Mouse (Mus musculus): ENCODE measurements around the gene Bpifa3. TPM values are rescaled to one million over a fixed set of nuclear protein-coding genes. Genes with fewer than 3 reads are reported as not detected.

Bpifa3 gene
- polyA plus RNA-seq (2014; fragmentation: Nextera tagmentation; extraction: Ambion mirVana), result not detected in 2 replicates

DNA sequence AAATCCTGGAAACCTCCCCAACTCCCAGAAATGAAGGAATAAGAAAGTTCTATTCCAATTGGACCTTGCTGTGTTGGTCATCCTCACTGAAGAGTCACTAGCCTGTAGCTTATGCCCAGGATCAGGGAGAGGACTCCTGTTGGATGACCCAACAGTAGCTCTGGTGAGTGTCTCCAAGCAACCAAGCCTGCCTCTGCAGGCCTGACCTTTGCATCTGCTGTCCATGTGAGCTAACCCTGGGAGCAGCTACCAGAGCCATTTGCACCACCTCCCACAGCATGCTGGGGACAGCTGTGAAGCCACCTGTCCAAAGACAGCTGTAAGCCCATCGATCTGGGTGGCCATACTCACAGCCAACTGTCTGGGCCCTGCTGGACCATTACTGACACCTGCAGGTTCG, at the start of gene Bpifa3:
Gene Bpifa3, plus strand, starts transcription at position 217 of the 400 bp plus-strand sequence.
- ATAC-seq (ENCODE audit: insufficient number of reproducible peaks, insufficient read depth, low FRiP score, low read depth), result no peak
- H3K4me3 ChIP-seq (ENCODE audit: low read depth, low read length), result no peak within 1 kb of the TSS

DNA sequence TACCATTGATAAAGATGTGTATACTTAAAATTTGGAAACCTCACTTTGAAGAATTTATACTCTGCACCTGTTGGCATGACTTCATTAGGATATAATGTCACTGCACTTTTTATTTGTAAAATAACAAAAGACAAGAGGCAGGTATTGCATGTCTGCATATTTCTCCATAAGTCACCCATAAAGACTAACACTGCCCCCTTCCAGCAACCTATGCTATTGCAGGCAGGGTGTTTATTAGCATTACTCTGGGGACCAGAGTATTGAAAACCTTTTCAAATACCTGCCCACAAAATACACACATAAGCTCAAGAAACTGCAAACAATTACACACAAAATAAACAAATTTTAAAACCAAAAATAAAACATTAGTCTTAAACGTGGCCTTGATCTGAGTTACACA, 32.4 kb upstream of the Bpifa3 start:
- ATAC-seq (ENCODE audit: insufficient number of reproducible peaks, insufficient read depth, low FRiP score, low read depth), result no peak
- H3K4me2 ChIP-seq (replicated peaks; ENCODE audit: low read depth, low read length), result no peak overlapping the region
- H3K4me3 ChIP-seq (ENCODE audit: low read depth, low read length), result no peak overlapping the region
- no peaks in the 10 kb centered on the region for H3K27me3 ChIP-seq (ENCODE audit: control insufficient read depth, insufficient read depth, low read length)
- H3K9me3 ChIP-seq (ENCODE audit: control insufficient read depth, low read depth, low read length), result no peaks in the 10 kb centered on the region
- no peak overlapping the region for H3K27ac ChIP-seq (ENCODE audit: low read length)
- WGBS, result 40% methylated on average over 1 of the region's 1 CpGs
- no peaks in the 10 kb centered on the region for H3K36me3 ChIP-seq (ENCODE audit: control insufficient read depth, insufficient read depth, low read length)
- H3K9ac ChIP-seq (replicated peaks; ENCODE audit: low read depth, low read length), result no peak overlapping the region
- no peaks in the 10 kb centered on the region for H3K4me1 ChIP-seq (ENCODE audit: control insufficient read depth, insufficient read depth, low read length)

More for the DNA sequence above, at the start of gene Bpifa3:
- Histone ChIP-seq H3K4me1 (ENCODE audit: control insufficient read depth, insufficient read depth, low read length) (no peaks in the 10 kb centered on the region), H3K4me2 (replicated peaks; ENCODE audit: low read depth, low read length) (no peak within 1 kb of the TSS), H3K27me3 (ENCODE audit: control insufficient read depth, insufficient read depth, low read length) (no peaks in the 10 kb centered on the region), H3K9me3 (ENCODE audit: control insufficient read depth, low read depth, low read length) (no peaks in the 10 kb centered on the region), H3K9ac (replicated peaks; ENCODE audit: low read depth, low read length) (no peak within 1 kb of the TSS), H3K36me3 (ENCODE audit: control insufficient read depth, insufficient read depth, low read length) (no peaks in the 10 kb centered on the region), H3K27ac (ENCODE audit: low read length) (no peak within 1 kb of the TSS)
- 60% methylated on average over 2 of the region's 2 CpGs for WGBS

DNA sequence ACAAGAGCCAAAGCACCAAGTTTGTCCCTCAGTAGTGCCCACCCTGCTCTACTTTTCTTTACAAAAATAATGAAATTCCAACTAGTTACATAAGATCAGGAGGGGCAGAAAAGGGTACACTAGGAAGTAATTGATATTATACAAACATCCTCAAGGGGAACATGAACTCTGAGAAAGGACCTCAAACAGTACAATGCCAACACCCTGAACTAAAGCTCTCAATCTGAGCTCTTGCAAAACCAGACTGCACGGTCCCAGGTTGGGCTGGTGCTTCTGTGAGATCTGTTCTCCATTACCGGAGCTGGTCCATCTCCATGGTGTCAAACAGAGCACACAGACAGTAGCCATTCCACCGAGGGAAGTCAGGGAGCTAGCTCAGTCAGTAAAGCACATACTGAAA, 12.8 kb upstream of the Bpifa3 start:
- no peak overlapping the region for H3K4me3 ChIP-seq (ENCODE audit: low read depth, low read length)
- H3K36me3 ChIP-seq (ENCODE audit: control insufficient read depth, insufficient read depth, low read length), result no peaks in the 10 kb centered on the region
- H3K4me1 ChIP-seq (ENCODE audit: control insufficient read depth, insufficient read depth, low read length), result no peaks in the 10 kb centered on the region
- ATAC-seq (ENCODE audit: insufficient number of reproducible peaks, insufficient read depth, low FRiP score, low read depth), result no peak
- no peaks in the 10 kb centered on the region for H3K27me3 ChIP-seq (ENCODE audit: control insufficient read depth, insufficient read depth, low read length)
- H3K4me2 ChIP-seq (replicated peaks; ENCODE audit: low read depth, low read length), result no peak overlapping the region
- no peaks in the 10 kb centered on the region for H3K9me3 ChIP-seq (ENCODE audit: control insufficient read depth, low read depth, low read length)
- H3K9ac ChIP-seq (replicated peaks; ENCODE audit: low read depth, low read length), result no peak overlapping the region
- 81% methylated on average over 3 of the region's 3 CpGs for WGBS
- no peak overlapping the region for H3K27ac ChIP-seq (ENCODE audit: low read length)

DNA sequence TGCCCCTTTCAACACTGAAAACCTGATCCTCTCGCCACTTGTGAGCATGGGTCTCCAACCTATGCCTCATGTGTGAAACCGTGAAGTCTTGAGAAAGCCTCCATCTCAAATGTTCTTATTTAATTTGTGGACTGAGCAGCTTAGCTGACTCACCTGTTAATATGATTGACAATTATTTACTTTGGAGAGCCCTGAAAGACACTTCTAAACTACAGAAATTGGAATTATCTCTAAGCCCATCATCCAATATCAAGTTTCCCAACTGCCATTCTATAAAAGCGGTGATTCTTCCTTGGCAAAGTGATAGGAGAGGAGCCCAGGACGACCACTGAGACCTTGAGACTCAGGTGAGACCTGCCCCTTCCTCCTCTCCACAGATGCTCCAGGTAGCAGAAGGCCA, 12.4 kb downstream of the Bpifa3 start, which contains the start of gene Bpifa1:
Gene Bpifa1, plus strand, starts transcription at position 301 of the 400 bp plus-strand sequence.
- no peak within 1 kb of the TSS for H3K4me3 ChIP-seq (ENCODE audit: low read depth, low read length)
- H3K27ac ChIP-seq (ENCODE audit: low read length), result no peak within 1 kb of the TSS
- H3K9me3 ChIP-seq (ENCODE audit: control insufficient read depth, low read depth, low read length), result no peaks in the 10 kb centered on the region
- 78% methylated on average over 4 of the region's 4 CpGs for WGBS
- H3K4me1 ChIP-seq (ENCODE audit: control insufficient read depth, insufficient read depth, low read length), result no peaks in the 10 kb centered on the region
- H3K4me2 ChIP-seq (replicated peaks; ENCODE audit: low read depth, low read length), result no peak within 1 kb of the TSS
- no peak within 1 kb of the TSS for H3K9ac ChIP-seq (replicated peaks; ENCODE audit: low read depth, low read length)
- H3K27me3 ChIP-seq (ENCODE audit: control insufficient read depth, insufficient read depth, low read length), result no peaks in the 10 kb centered on the region
- no peak for ATAC-seq (ENCODE audit: insufficient number of reproducible peaks, insufficient read depth, low FRiP score, low read depth)
- no peaks in the 10 kb centered on the region for H3K36me3 ChIP-seq (ENCODE audit: control insufficient read depth, insufficient read depth, low read length)

DNA sequence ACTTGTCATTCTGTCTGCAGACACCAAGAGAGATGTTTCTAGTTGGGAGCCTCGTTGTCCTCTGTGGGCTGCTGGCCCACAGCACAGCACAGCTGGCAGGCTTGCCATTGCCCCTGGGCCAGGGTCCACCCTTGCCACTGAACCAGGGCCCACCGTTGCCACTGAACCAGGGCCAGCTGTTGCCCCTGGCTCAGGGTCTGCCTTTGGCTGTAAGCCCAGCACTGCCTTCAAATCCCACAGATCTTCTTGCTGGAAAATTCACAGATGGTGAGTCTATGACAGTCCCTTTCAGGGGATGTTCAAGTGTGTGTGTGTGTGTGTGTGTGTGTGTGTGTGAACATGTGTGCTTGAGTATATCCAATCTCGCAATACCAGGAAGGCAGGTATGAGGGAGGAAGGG, 13.6 kb downstream of the Bpifa3 start:
- 59% methylated on average over 3 of the region's 3 CpGs for WGBS
- Histone ChIP-seq H3K36me3 (ENCODE audit: control insufficient read depth, insufficient read depth, low read length) (no peaks in the 10 kb centered on the region), H3K27me3 (ENCODE audit: control insufficient read depth, insufficient read depth, low read length) (no peaks in the 10 kb centered on the region), H3K9me3 (ENCODE audit: control insufficient read depth, low read depth, low read length) (no peaks in the 10 kb centered on the region), H3K27ac (ENCODE audit: low read length) (no peak overlapping the region), H3K9ac (replicated peaks; ENCODE audit: low read depth, low read length) (no peak overlapping the region), H3K4me3 (ENCODE audit: low read depth, low read length) (no peak overlapping the region), H3K4me1 (ENCODE audit: control insufficient read depth, insufficient read depth, low read length) (no peaks in the 10 kb centered on the region), H3K4me2 (replicated peaks; ENCODE audit: low read depth, low read length) (no peak overlapping the region)
- no peak for ATAC-seq (ENCODE audit: insufficient number of reproducible peaks, insufficient read depth, low FRiP score, low read depth)

DNA sequence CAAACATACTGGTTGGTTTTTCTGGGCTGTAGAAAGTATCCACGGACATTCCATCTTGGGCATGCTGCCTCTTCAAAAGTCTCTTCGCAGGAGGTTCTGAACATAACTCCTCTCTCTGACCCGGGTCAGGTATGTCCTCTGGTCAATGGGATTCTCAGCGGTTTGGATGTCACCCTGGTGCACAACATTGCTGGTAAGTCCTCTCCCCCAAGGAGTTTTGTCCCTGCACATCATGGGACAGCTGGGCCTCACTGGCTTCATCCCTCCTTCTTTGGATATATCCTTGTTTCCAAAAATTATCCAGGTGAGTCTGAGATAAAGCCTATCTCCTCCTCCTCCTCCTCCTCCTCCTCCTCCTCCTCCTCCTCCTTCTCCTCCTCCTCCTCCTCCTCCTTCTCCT, 17.4 kb downstream of the Bpifa3 start:
- H3K9me3 ChIP-seq (ENCODE audit: control insufficient read depth, low read depth, low read length), result no peaks in the 10 kb centered on the region
- no peak overlapping the region for H3K9ac ChIP-seq (replicated peaks; ENCODE audit: low read depth, low read length)
- H3K36me3 ChIP-seq (ENCODE audit: control insufficient read depth, insufficient read depth, low read length), result no peaks in the 10 kb centered on the region
- no peak overlapping the region for H3K4me2 ChIP-seq (replicated peaks; ENCODE audit: low read depth, low read length)
- H3K4me1 ChIP-seq (ENCODE audit: control insufficient read depth, insufficient read depth, low read length), result no peaks in the 10 kb centered on the region
- no peak overlapping the region for H3K4me3 ChIP-seq (ENCODE audit: low read depth, low read length)
- no peak overlapping the region for H3K27ac ChIP-seq (ENCODE audit: low read length)
- H3K27me3 ChIP-seq (ENCODE audit: control insufficient read depth, insufficient read depth, low read length), result no peaks in the 10 kb centered on the region
- no peak for ATAC-seq (ENCODE audit: insufficient number of reproducible peaks, insufficient read depth, low FRiP score, low read depth)
- WGBS, result 78% methylated on average over 4 of the region's 4 CpGs

DNA sequence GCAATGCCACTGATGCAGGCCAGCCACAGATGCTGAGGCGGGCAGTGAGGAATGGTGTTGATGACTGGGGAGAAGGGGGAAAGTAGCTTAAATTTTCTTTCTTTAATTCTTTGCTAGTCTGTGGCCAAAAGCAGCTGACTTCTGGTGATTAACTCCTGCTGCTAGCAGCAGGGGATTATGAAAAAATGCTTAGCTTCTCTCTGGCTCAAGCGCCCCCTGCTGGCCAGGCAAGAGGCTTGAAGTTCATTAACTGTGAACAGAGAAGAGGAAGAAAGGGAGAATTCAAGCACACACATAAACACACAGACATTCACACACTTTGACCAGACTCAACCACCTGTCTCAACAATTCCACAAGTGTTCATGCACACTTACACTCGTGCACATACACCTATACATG, 28.3 kb downstream of the Bpifa3 start:
- Histone ChIP-seq H3K27ac (ENCODE audit: low read length) (no peak overlapping the region), H3K4me2 (replicated peaks; ENCODE audit: low read depth, low read length) (no peak overlapping the region), H3K4me3 (ENCODE audit: low read depth, low read length) (no peak overlapping the region), H3K9ac (replicated peaks; ENCODE audit: low read depth, low read length) (no peak overlapping the region), H3K27me3 (ENCODE audit: control insufficient read depth, insufficient read depth, low read length) (no peaks in the 10 kb centered on the region), H3K36me3 (ENCODE audit: control insufficient read depth, insufficient read depth, low read length) (no peaks in the 10 kb centered on the region), H3K4me1 (ENCODE audit: control insufficient read depth, insufficient read depth, low read length) (no peaks in the 10 kb centered on the region), H3K9me3 (ENCODE audit: control insufficient read depth, low read depth, low read length) (0 out of 2 replicates have a peak, but pooled peaks cover 3% of the 10 kb centered on the region)
- WGBS, result 44% methylated on average over 3 of the region's 3 CpGs
- ATAC-seq (ENCODE audit: insufficient number of reproducible peaks, insufficient read depth, low FRiP score, low read depth), result no peak

DNA sequence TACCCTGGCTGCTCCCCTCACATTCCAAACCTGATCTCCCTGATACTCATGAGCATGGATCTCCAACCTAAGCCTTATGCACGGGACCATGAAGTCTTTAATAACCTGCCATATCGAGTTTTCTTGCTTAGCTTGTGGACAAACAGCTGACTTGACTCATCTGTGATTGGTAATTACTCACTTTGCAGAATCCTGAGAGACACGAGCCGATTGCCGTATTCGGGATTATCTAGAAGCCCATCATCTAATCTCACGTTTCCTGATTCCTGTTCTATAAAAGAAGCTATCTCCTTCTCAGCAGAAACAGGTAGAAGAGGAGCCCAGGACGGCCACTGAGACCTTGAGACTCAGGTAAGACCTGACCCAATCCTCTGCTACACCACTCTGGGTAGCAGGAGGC, 32.2 kb downstream of the Bpifa3 start, which contains the start of gene Bpifa5:
Gene Bpifa5, plus strand, starts transcription at position 301 of the 400 bp plus-strand sequence.
- H3K9ac ChIP-seq (replicated peaks; ENCODE audit: low read depth, low read length), result no peak within 1 kb of the TSS
- no peak within 1 kb of the TSS for H3K27ac ChIP-seq (ENCODE audit: low read length)
- H3K9me3 ChIP-seq (ENCODE audit: control insufficient read depth, low read depth, low read length), result 0 out of 2 replicates have a peak, but pooled peaks cover 3% of the 10 kb centered on the region
- WGBS, result 74% methylated on average over 8 of the region's 8 CpGs
- H3K27me3 ChIP-seq (ENCODE audit: control insufficient read depth, insufficient read depth, low read length), result no peaks in the 10 kb centered on the region
- no peak within 1 kb of the TSS for H3K4me2 ChIP-seq (replicated peaks; ENCODE audit: low read depth, low read length)
- no peak within 1 kb of the TSS for H3K4me3 ChIP-seq (ENCODE audit: low read depth, low read length)
- ATAC-seq (ENCODE audit: insufficient number of reproducible peaks, insufficient read depth, low FRiP score, low read depth), result no peak
- no peaks in the 10 kb centered on the region for H3K4me1 ChIP-seq (ENCODE audit: control insufficient read depth, insufficient read depth, low read length)
- no peaks in the 10 kb centered on the region for H3K36me3 ChIP-seq (ENCODE audit: control insufficient read depth, insufficient read depth, low read length)

DNA sequence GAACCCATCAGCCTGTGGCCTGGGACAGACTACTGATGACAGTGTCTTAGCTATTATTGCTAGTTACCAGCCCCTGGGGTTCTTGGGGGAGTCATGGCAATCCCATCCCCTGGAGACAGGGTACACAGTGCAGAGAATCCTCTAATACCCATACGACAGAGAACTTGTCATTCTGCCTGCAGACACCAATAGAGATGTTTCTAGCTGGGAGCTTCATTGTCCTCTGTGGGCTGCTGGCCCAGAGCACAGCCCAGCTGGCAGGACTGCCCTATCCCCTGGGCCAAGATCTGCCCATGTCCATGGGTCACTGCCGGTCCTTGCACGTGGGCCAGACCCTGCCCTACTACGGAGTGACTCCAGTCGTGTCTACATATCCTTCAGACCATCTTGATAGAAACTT, 33.2 kb downstream of the Bpifa3 start:
- 89% methylated on average over 5 of the region's 5 CpGs for WGBS
- no peak for ATAC-seq (ENCODE audit: insufficient number of reproducible peaks, insufficient read depth, low FRiP score, low read depth)

More for the DNA sequence above, 33.2 kb downstream of the Bpifa3 start:
- no peak overlapping the region for H3K27ac ChIP-seq (ENCODE audit: low read length)
- no peak overlapping the region for H3K9ac ChIP-seq (replicated peaks; ENCODE audit: low read depth, low read length)
- 0 out of 2 replicates have a peak, but pooled peaks cover 3% of the 10 kb centered on the region for H3K9me3 ChIP-seq (ENCODE audit: control insufficient read depth, low read depth, low read length)
- no peak overlapping the region for H3K4me2 ChIP-seq (replicated peaks; ENCODE audit: low read depth, low read length)
- no peaks in the 10 kb centered on the region for H3K27me3 ChIP-seq (ENCODE audit: control insufficient read depth, insufficient read depth, low read length)
- no peaks in the 10 kb centered on the region for H3K36me3 ChIP-seq (ENCODE audit: control insufficient read depth, insufficient read depth, low read length)
- H3K4me1 ChIP-seq (ENCODE audit: control insufficient read depth, insufficient read depth, low read length), result no peaks in the 10 kb centered on the region
- no peak overlapping the region for H3K4me3 ChIP-seq (ENCODE audit: low read depth, low read length)
